Mouse (Mus musculus) spleen, adult 2 months (tissue): ENCODE measurements around the gene Wwox.

Experiments used
- CTCF ChIP-seq: fragments of 200-500 bp; IDR thresholded peaks from 2 replicates; pipeline ENCODE4 v1.5.1; 2011; ENCODE audit warnings: mild to moderate bottlenecking, inconsistent platforms; ENCODE audit not compliant: insufficient read depth, insufficient read length, insufficient replicate concordance; ENCODE audit errors: extremely low read depth
- POLR2A ChIP-seq: fragments of 200-500 bp; IDR thresholded peaks from 2 replicates; pipeline ENCODE4 v1.6.1; 2011; ENCODE audit warnings: low read depth, low read length, inconsistent platforms

GRCm38 (mm10) chr8:114677551-114678127 lies 238.2 kb downstream of the Wwox start:
- TF ChIP-seq CTCF (no peak), POLR2A (no peak)
